Mouse (Mus musculus) olfactory bulb, adult 2 months (tissue): ENCODE measurements around the gene Tas1r1.

Experiments used
- CTCF ChIP-seq: fragments of 200-500 bp; IDR thresholded peaks from 2 replicates; pipeline ENCODE4 v1.5.1; 2012; ENCODE audit warnings: low read depth, mild to moderate bottlenecking, low read length, moderate library complexity; ENCODE audit not compliant: insufficient read depth
- POLR2A ChIP-seq: fragments of 200-500 bp; IDR thresholded peaks from 2 replicates; pipeline ENCODE4 v1.6.1; 2012; ENCODE audit warnings: mild to moderate bottlenecking, low read depth, low read length, moderate library complexity; ENCODE audit not compliant: insufficient read depth

DNA sequence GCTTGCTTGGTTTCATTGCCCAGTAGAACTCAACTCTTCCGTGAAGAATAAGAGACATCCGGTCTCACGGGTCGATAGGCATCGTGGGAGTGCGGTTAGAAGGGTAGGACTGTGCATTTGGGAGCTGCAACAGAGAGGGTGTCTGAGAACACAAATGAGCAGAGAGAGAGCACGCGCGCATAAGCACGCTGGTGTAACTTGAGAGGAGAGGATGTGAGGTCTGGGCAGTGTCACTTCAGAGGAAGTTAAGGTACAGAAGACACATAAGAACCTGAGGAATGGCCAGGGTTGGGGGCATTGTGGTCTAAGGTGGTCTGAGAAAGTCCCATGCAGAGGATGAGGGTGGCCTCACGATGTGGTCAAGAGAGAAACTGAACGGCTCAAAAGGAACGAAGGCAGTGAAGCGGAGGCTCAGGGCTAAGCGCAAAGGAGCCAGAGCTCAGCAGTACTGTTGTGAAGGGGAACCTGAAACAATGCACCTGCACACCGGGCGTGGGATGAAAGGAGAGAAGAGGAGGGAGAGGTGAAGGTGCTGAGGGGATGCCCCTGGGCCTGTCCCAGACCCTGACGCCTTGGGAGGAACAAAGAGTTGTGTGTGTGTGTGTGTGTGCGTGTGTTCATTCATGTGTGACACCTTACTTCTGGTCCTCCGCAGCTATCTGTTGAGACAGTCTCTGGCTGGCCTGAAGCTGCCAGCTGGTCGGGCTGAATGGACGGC is 3.7 kb upstream of the Tas1r1 start:
- no peak for TF ChIP-seq CTCF
- no peak for TF ChIP-seq POLR2A
